Mouse (Mus musculus) CH12.LX (cell line): ENCODE data around the gene Cdc14a. TPM values are rescaled to one million over a fixed set of nuclear protein-coding genes. Genes with fewer than 3 reads are reported as not detected.

Source experiments
- DNase-seq: peaks from one replicate; pipeline ENCODE4 v3.0.0-alpha.2; 2013; ENCODE audit errors: extremely low read depth
- H3K27ac ChIP-seq: 2 replicates; pipeline ENCODE4 v1.5.1; 2012; ENCODE audit warnings: low read depth, mild to moderate bottlenecking, control low read depth, moderate library complexity; ENCODE audit not compliant: insufficient read depth
- H3K27me3 ChIP-seq: replicated peaks from 2 replicates; pipeline ENCODE3; 2012; ENCODE audit warnings: inconsistent platforms
- H3K36me3 ChIP-seq, 2 experiments: replicated peaks in 1 of 2; 2 replicates each; pipeline versions ENCODE3 to v1.6.1; 2012; ENCODE audit warnings: inconsistent platforms in 1 of 2, low read length in 1 of 2, mild to moderate bottlenecking in 1 of 2, mixed read lengths in 1 of 2, moderate library complexity in 1 of 2; ENCODE audit not compliant: control insufficient read depth in 1 of 2, insufficient read depth in 1 of 2
- H3K4me1 ChIP-seq, 2 experiments: 2 replicates each; pipeline ENCODE4 v1.6.1; 2012; ENCODE audit warnings: inconsistent platforms in 1 of 2, moderate library complexity in 1 of 2; ENCODE audit not compliant: insufficient read depth in 2 of 2, control insufficient read depth in 1 of 2
- H3K4me2 ChIP-seq: 2 replicates; pipeline ENCODE4 v1.6.1; 2012; ENCODE audit warnings: low read depth, mild to moderate bottlenecking, control low read depth; ENCODE audit not compliant: poor library complexity, insufficient read depth, severe bottlenecking
- H3K4me3 ChIP-seq, 3 experiments: fragments of 150-350 bp in 1 of 3; sonication (generic) in 1 of 3; replicated peaks in 1 of 3; 2 replicates each; pipeline versions ENCODE3 to v1.5.1; 2011 to 2012; ENCODE audit warnings: low read depth in 2 of 3, low read length in 2 of 3, mild to moderate bottlenecking in 2 of 3, moderate library complexity in 2 of 3, control low read depth in 1 of 3, improper control_type of control experiment in 1 of 3, inconsistent platforms in 1 of 3, mixed read lengths in 1 of 3; ENCODE audit not compliant: poor library complexity in 1 of 3
- H3K79me2 ChIP-seq: replicated peaks from 2 replicates; pipeline ENCODE4 v1.6.1; 2012; ENCODE audit warnings: mild to moderate bottlenecking, moderate library complexity; ENCODE audit not compliant: control insufficient read depth, poor library complexity, insufficient read depth, severe bottlenecking; ENCODE audit errors: extremely low read depth
- H3K9ac ChIP-seq: 2 replicates; pipeline ENCODE4 v1.6.1; 2012; ENCODE audit warnings: low read depth, mild to moderate bottlenecking, control low read depth, moderate library complexity; ENCODE audit not compliant: insufficient read depth
- H3K9me3 ChIP-seq: replicated peaks from 2 replicates; pipeline ENCODE3; 2012; ENCODE audit warnings: low read length, inconsistent platforms, mixed read lengths
- CHD2 ChIP-seq: IDR thresholded peaks from 2 replicates; pipeline ENCODE4 v1.6.1; 2011; ENCODE audit warnings: low read length, improper control_type of control experiment
- CTCF ChIP-seq, 2 experiments: IDR thresholded peaks in 1 of 2; conservative IDR thresholded peaks in 1 of 2; 2 replicates each; pipeline ENCODE4 v1.5.1; 2011 to 2012; ENCODE audit warnings: low read depth in 2 of 2, low read length in 2 of 2, improper control_type of control experiment in 1 of 2, inconsistent platforms in 1 of 2, mild to moderate bottlenecking in 1 of 2, moderate library complexity in 1 of 2
- E2F4 ChIP-seq: IDR thresholded peaks from 2 replicates; pipeline ENCODE4 v1.6.1; 2011; ENCODE audit warnings: low read depth, low read length, improper control_type of control experiment; ENCODE audit not compliant: insufficient replicate concordance
- IRF4 ChIP-seq: IDR thresholded peaks from 2 replicates; pipeline ENCODE4 v1.6.1; 2014; ENCODE audit warnings: low read depth, mild to moderate bottlenecking, inconsistent platforms, low read length, improper control_type of control experiment
- KAT2A ChIP-seq: IDR thresholded peaks from 2 replicates; pipeline ENCODE4 v1.6.1; 2012; ENCODE audit warnings: low read length, improper control_type of control experiment, inconsistent platforms; ENCODE audit not compliant: insufficient replicate concordance
- MAFK ChIP-seq: IDR thresholded peaks from 2 replicates; pipeline ENCODE4 v1.6.1; 2011; ENCODE audit warnings: low read length, improper control_type of control experiment; ENCODE audit not compliant: insufficient replicate concordance
- MAZ ChIP-seq: IDR thresholded peaks from 2 replicates; pipeline ENCODE4 v1.6.1; 2012; ENCODE audit warnings: low read depth, mild to moderate bottlenecking, inconsistent platforms, low read length, improper control_type of control experiment, moderate library complexity
- MEF2A ChIP-seq: IDR thresholded peaks from 2 replicates; pipeline ENCODE4 v1.6.1; 2014; ENCODE audit warnings: low read depth, mild to moderate bottlenecking, inconsistent platforms, low read length, improper control_type of control experiment, borderline replicate concordance
- MYC ChIP-seq: IDR thresholded peaks from 2 replicates; pipeline ENCODE4 v1.6.1; 2011; ENCODE audit warnings: low read depth, mild to moderate bottlenecking, improper control_type of control experiment, low read length
- NELFE ChIP-seq: IDR thresholded peaks from 2 replicates; pipeline ENCODE4 v1.6.1; 2011; ENCODE audit warnings: low read depth, low read length, improper control_type of control experiment
- POLR2A ChIP-seq: IDR thresholded peaks from 2 replicates; pipeline ENCODE4 v1.6.1; 2011; ENCODE audit warnings: low read depth, mild to moderate bottlenecking, improper control_type of control experiment, low read length
- POLR2AphosphoS2 ChIP-seq: IDR thresholded peaks from 2 replicates; pipeline ENCODE4 v1.6.1; 2011; ENCODE audit warnings: low read depth, low read length, improper control_type of control experiment
- UBTF ChIP-seq: IDR thresholded peaks from 2 replicates; pipeline ENCODE4 v1.6.1; 2012; ENCODE audit warnings: low read depth, mild to moderate bottlenecking, inconsistent platforms, low read length, improper control_type of control experiment, moderate library complexity
- dilution Hi-C: fragments of 300-500 bp; cut with MboI; formaldehyde crosslinking; loops from 2 replicates; pipeline ENCODE4 v1.14.3; 2020; ENCODE audit warnings: low sequenced_read_pairs; ENCODE audit not compliant: extremely low pct_unique_long_range_greater_than_20kb, extremely low pct_ligation_motif_present
- in situ Hi-C: fragments of 300-500 bp; cut with MboI; formaldehyde crosslinking; loops from 3 replicates; pipeline ENCODE4 v1.14.3; 2019; ENCODE audit warnings: low sequenced_read_pairs, low pct_ligation_motif_present, low pct_unique_long_range_greater_than_20kb, mixed read lengths
- polyA plus RNA-seq: library from polyadenylated mRNA; unstranded; fragments of >175 nt; gene quantifications from 2 replicates; pipeline ENCODE4 v1.2.1, GENCODE M21; 2012; ENCODE audit warnings: low read depth; ENCODE audit not compliant: insufficient read length
- total RNA-seq, 2 experiments: library from RNA; depleted of rRNA; stranded (reverse); fragments of 300-350 nt in 1 of 2; fragments of >200 nt in 1 of 2; gene quantifications; 2 replicates each; pipeline ENCODE4 v1.2.3; 2012 to 2014

Gene Cdc14a
- total and polyA plus RNA-seq, 3 experiments, result 9.4 to 12.1 (median 9.8) TPM

- H3K9ac ChIP-seq, result no peak overlapping the region
- no peaks in the 10 kb centered on the region for H3K27me3 ChIP-seq
- no peak overlapping the region for H3K27ac ChIP-seq
- dilution Hi-C loops (no loop called here), in situ Hi-C loops (loop anchor here (25.0 kb wide), 1 partner anchor 264 kb away; no protein-coding TSS in a partner anchor)
- H3K36me3 ChIP-seq, result peaks cover 16 to 67% of the 10 kb centered on the region in 2 experiments
- peaks cover 0 to 12% of the 10 kb centered on the region in 2 experiments; a peak in 2 of 4 replicates for H3K4me1 ChIP-seq
- no peaks in the 10 kb centered on the region for H3K79me2 ChIP-seq
- no peak overlapping the region for H3K4me2 ChIP-seq
- TF ChIP-seq MAZ (no peak), MAFK (no peak), POLR2AphosphoS2 (no peak), KAT2A (no peak), UBTF (no peak), CHD2 (no peak), E2F4 (no peak)
- no peaks in the 10 kb centered on the region for H3K9me3 ChIP-seq
- DNase-seq, result no peak
- no peak overlapping the region for H3K4me3 ChIP-seq
These were observed 122.1 kb downstream of the Cdc14a start for GRCm38 (mm10) chr3:116301754-116302153.

DNA sequence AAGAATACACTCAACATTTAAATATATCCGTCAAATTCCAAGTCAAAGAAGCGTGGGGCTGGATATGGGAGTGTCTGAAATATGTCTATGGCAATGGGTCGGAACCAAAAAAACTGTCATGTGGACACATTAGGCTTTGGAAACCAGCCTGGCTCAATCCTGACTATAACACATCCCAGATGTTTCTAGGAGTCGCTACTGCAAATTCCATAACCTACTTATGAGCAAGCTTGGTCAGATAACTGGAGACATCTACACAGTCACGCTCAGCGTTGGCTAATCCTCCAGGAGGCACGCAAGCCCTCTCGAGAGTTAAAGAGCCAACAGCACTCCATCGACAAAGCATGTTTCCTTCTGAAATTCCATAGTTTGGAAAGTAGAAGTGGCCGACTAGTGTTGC is 125.1 kb downstream of the Cdc14a start:
- no peaks in the 10 kb centered on the region for H3K27me3 ChIP-seq
- H3K36me3 ChIP-seq, result peaks cover 21 to 63% of the 10 kb centered on the region in 2 experiments
- no peak overlapping the region for H3K27ac ChIP-seq
- H3K4me2 ChIP-seq, result no peak overlapping the region
- no peaks in the 10 kb centered on the region for H3K9me3 ChIP-seq
- no peak overlapping the region for H3K4me3 ChIP-seq
- DNase-seq, result no peak
- H3K4me1 ChIP-seq, result peaks cover 0 to 12% of the 10 kb centered on the region in 2 experiments; a peak in 2 of 4 replicates
- dilution Hi-C loops (no loop called here), in situ Hi-C loops (no loop called here)
- no peaks in the 10 kb centered on the region for H3K79me2 ChIP-seq
- no peak overlapping the region for H3K9ac ChIP-seq
- TF ChIP-seq IRF4 (no peak), MYC (no peak)

DNA sequence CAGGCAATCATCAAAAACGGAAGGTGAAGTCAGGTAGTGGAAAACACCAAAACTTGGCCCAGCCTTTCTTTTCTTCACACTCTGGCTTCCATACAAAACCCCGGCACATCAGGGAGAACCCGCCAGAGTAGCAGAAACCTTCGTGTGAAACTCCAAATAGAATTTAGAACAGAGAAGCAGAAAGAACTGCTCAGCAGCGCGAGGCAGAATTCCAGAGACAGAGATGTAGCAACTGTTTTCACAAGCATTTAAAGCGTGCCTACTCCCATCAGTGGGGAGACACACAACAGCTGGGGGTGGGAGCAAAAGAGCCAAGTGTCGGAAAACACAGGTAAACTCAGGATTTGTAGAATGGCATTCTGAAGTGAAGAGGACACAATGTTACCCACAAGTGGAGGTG is 125.8 kb downstream of the Cdc14a start:
- Histone ChIP-seq H3K36me3 (peaks cover 28 to 67% of the 10 kb centered on the region in 2 experiments), H3K4me2 (no peak overlapping the region), H3K79me2 (no peaks in the 10 kb centered on the region), H3K27ac (no peak overlapping the region), H3K4me1 (peaks cover 0 to 12% of the 10 kb centered on the region in 2 experiments; a peak in 2 of 4 replicates), H3K9ac (no peak overlapping the region), H3K27me3 (no peaks in the 10 kb centered on the region), H3K9me3 (no peaks in the 10 kb centered on the region), H3K4me3 (no peak overlapping the region)
- in situ Hi-C loops (no loop called here), dilution Hi-C loops (no loop called here)
- no peak for DNase-seq
- TF ChIP-seq MEF2A, result no peak
- no peak for TF ChIP-seq NELFE
- TF ChIP-seq MAZ, result no peak
- no peak for TF ChIP-seq CTCF (conservative IDR thresholded peaks at IDR 0.05 in 1 of 2, IDR thresholded peaks at IDR 0.05 in 1 of 2; ENCODE audit: low read depth in 2 of 2, low read length in 2 of 2)
- no peak for TF ChIP-seq IRF4
- no peak for TF ChIP-seq POLR2A
